Mouse (Mus musculus) stomach, adult 2 months (tissue): ENCODE measurements around the gene Nutf2-ps1. TPM values are rescaled to one million over a fixed set of nuclear protein-coding genes. Genes with fewer than 3 reads are reported as not detected.

ENCODE experiments used
- polyA plus RNA-seq: library from polyadenylated mRNA; depleted of rRNA; stranded (reverse); fragments of >200 nt; gene quantifications from 2 replicates; pipeline ENCODE4 v1.2.3, GENCODE M21; 2012; rRNA removed

Nutf2-ps1 gene
- polyA plus RNA-seq: 51.2 and 52.2 TPM in 2 replicates

DNA sequence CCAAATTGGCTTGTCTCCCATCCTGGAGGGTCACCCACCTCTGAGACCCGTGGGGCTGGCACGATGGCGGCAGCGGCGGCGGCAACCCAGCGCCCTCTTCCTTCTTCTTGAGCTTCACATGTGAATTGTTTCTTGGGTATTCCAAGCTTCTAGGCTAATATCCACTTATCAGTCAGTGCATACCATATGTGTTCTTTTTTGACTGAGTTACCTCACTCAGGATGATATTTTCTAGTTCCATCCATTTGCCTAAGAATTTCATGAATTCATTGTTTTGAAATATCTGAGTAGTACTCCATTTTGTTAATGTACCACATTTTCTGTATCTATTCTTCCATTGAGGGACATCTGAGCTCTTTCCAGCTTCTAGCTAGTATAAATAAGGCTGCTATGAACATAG lies at the start of gene Nutf2-ps1:
Nutf2-ps1 (minus strand) TSS at position 101 of the 400 bp plus-strand sequence.

DNA sequence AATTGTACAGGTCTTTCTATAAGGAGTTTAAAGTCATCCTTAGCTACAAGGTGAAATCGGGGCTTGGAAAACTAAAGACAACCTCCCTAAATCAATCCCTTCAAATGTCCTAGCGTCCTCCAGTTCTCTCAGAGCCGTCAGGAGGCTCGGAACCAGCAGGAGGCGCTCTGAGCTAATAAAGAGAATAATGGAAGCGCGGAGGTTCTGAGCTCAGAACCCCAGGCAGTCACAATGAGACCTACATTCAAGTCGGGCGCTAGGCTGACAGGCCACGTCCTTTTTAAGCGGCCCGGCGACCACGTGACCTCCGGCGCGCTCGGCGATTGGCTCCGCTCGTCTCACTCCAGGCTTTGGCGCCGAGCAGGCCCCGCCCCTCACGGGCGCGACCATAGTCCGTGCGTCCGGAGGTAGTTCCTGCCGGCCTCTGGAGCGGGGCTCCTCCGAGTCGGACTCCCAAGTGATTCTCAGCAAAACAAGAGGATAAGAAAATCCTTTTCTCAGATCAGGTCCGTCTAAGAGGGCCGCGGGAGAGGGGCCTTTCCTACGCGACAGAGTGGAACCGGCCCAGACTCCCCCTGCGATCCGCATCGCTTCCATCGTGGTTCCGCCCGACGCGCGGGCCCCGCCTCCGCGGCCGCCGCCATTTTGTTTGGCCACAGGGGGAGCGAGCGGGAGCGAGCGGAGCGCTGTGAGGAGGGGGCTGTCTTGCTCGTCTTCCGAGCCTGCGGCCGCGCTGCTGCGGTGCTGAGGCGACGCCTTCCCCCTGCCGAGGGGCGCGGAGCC lies 11.1 kb upstream of the Nutf2-ps1 start, which contains the start of gene Smc3:
Smc3 (plus strand) TSS at position 642 of the 783 bp plus-strand sequence.

Other genes with a start within 250 kb of the Nutf2-ps1 start
- gene Gm10197, start 217.3 kb downstream of the Nutf2-ps1 start, polyA plus RNA-seq: not detected in 2 replicates
- 0.88 and 1.6 TPM in 2 replicates for gene Smndc1, start 198.5 kb downstream of the Nutf2-ps1 start, polyA plus RNA-seq
- 10.5 and 20.7 TPM in 2 replicates for gene Dusp5, start 60.0 kb downstream of the Nutf2-ps1 start, polyA plus RNA-seq
- 0.66 and 1.1 TPM in 2 replicates for gene Smc3, start 11.3 kb upstream of the Nutf2-ps1 start, polyA plus RNA-seq
- gene Rbm20, start 88.2 kb upstream of the Nutf2-ps1 start, polyA plus RNA-seq: 0.73 and 1.4 TPM in 2 replicates